Mouse (Mus musculus): ENCODE data around the gene Pard3b. TPM values are rescaled to one million over a fixed set of nuclear protein-coding genes. Genes with fewer than 3 reads are reported as not detected.

Gene Pard3b
- total and polyA plus RNA-seq, 3 experiments, result 0.30 to 0.75 (median 0.63) TPM

GRCm38 (mm10) chr1:62646812-62647211 is 1008.2 kb downstream of the Pard3b start:
- in situ Hi-C loops (cut with MboI; ENCODE audit: low pct_ligation_motif_present, low pct_unique_long_range_greater_than_20kb, low sequenced_read_pairs), result no loop called here

GRCm38 (mm10) chr1:62648116-62648515 is 1009.5 kb downstream of the Pard3b start:
- Histone ChIP-seq H3K4me2 (ENCODE audit: insufficient read depth, low read depth, poor library complexity, severe bottlenecking) (no peak overlapping the region), H3K79me2 (replicated peaks; ENCODE audit: control insufficient read depth, extremely low read depth, insufficient read depth, poor library complexity, severe bottlenecking) (no peaks in the 10 kb centered on the region), H3K27me3 (replicated peaks) (no peaks in the 10 kb centered on the region), H3K4me1 (ENCODE audit: control insufficient read depth in 1 of 2, insufficient read depth in 2 of 2) (no peaks in the 10 kb centered on the region), H3K27ac (ENCODE audit: insufficient read depth, low read depth) (no peak overlapping the region), H3K36me3 (replicated peaks in 1 of 2; ENCODE audit: control insufficient read depth in 1 of 2, insufficient read depth in 1 of 2, low read length in 1 of 2) (no peaks in the 10 kb centered on the region), H3K9ac (ENCODE audit: insufficient read depth, low read depth) (no peak overlapping the region), H3K9me3 (replicated peaks; ENCODE audit: low read length) (no peaks in the 10 kb centered on the region), H3K4me3 (replicated peaks in 1 of 3; ENCODE audit: low read depth in 2 of 3, low read length in 2 of 3, poor library complexity in 1 of 3) (no peak overlapping the region)
- TF ChIP-seq RAD21 (IDR thresholded peaks at IDR 0.05; ENCODE audit: low read depth, low read length) (no peak), MAX (IDR thresholded peaks at IDR 0.05; ENCODE audit: low read length) (no peak), JUND (conservative IDR thresholded peaks at IDR 0.05; ENCODE audit: low read depth, low read length) (no peak), EP300 (IDR thresholded peaks at IDR 0.05; ENCODE audit: low read length) (no peak), USF2 (conservative IDR thresholded peaks at IDR 0.05; ENCODE audit: low read depth, low read length) (no peak), NELFE (IDR thresholded peaks at IDR 0.05; ENCODE audit: low read depth, low read length) (no peak), HCFC1 (IDR thresholded peaks at IDR 0.05; ENCODE audit: low read depth, low read length) (no peak), IRF4 (IDR thresholded peaks at IDR 0.05; ENCODE audit: low read depth, low read length) (no peak), ZC3H11A (IDR thresholded peaks at IDR 0.05; ENCODE audit: low read depth, low read length) (no peak), POLR2AphosphoS2 (IDR thresholded peaks at IDR 0.05; ENCODE audit: low read depth, low read length) (no peak)
- dilution Hi-C loops (cut with MboI; ENCODE audit: extremely low pct_ligation_motif_present, extremely low pct_unique_long_range_greater_than_20kb, low sequenced_read_pairs), result no loop called here
- no peak for DNase-seq (ENCODE audit: extremely low read depth)
- in situ Hi-C loops (cut with MboI; ENCODE audit: low pct_ligation_motif_present, low pct_unique_long_range_greater_than_20kb, low sequenced_read_pairs), result no loop called here

More at GRCm38 (mm10) chr1:62646812-62647211, 1008.2 kb downstream of the Pard3b start:
- dilution Hi-C loops (cut with MboI; ENCODE audit: extremely low pct_ligation_motif_present, extremely low pct_unique_long_range_greater_than_20kb, low sequenced_read_pairs), result no loop called here
- H3K79me2 ChIP-seq (replicated peaks; ENCODE audit: control insufficient read depth, extremely low read depth, insufficient read depth, poor library complexity, severe bottlenecking), result no peaks in the 10 kb centered on the region
- TF ChIP-seq BHLHE40 (IDR thresholded peaks at IDR 0.05; ENCODE audit: low read depth, low read length) (no peak), NRF1 (IDR thresholded peaks at IDR 0.05; ENCODE audit: low read depth, low read length) (no peak)
- no peak overlapping the region for H3K9ac ChIP-seq (ENCODE audit: insufficient read depth, low read depth)
- no peak overlapping the region for H3K4me3 ChIP-seq (replicated peaks in 1 of 3; ENCODE audit: low read depth in 2 of 3, low read length in 2 of 3, poor library complexity in 1 of 3)
- no peaks in the 10 kb centered on the region for H3K9me3 ChIP-seq (replicated peaks; ENCODE audit: low read length)
- H3K27ac ChIP-seq (ENCODE audit: insufficient read depth, low read depth), result no peak overlapping the region
- H3K36me3 ChIP-seq (replicated peaks in 1 of 2; ENCODE audit: control insufficient read depth in 1 of 2, insufficient read depth in 1 of 2, low read length in 1 of 2), result no peaks in the 10 kb centered on the region
- H3K4me1 ChIP-seq (ENCODE audit: control insufficient read depth in 1 of 2, insufficient read depth in 2 of 2), result peaks cover 0 to 2% of the 10 kb centered on the region in 2 experiments; a peak in 1 of 4 replicates
- peak; percentile 3 for DNase-seq (ENCODE audit: extremely low read depth)
- H3K4me2 ChIP-seq (ENCODE audit: insufficient read depth, low read depth, poor library complexity, severe bottlenecking), result no peak overlapping the region
- H3K27me3 ChIP-seq (replicated peaks), result no peaks in the 10 kb centered on the region

- TF ChIP-seq NELFE (IDR thresholded peaks at IDR 0.05; ENCODE audit: low read depth, low read length) (no peak), ZKSCAN1 (IDR thresholded peaks at IDR 0.05; ENCODE audit: borderline replicate concordance, low read depth, low read length) (no peak), CTCF (conservative IDR thresholded peaks at IDR 0.05 in 1 of 2, IDR thresholded peaks at IDR 0.05 in 1 of 2; ENCODE audit: low read depth in 2 of 2, low read length in 2 of 2) (no peak), USF2 (conservative IDR thresholded peaks at IDR 0.05; ENCODE audit: low read depth, low read length) (no peak)
- Histone ChIP-seq H3K4me2 (ENCODE audit: insufficient read depth, low read depth, poor library complexity, severe bottlenecking) (no peak overlapping the region), H3K4me3 (replicated peaks in 1 of 3; ENCODE audit: low read depth in 2 of 3, low read length in 2 of 3, poor library complexity in 1 of 3) (no peak overlapping the region), H3K4me1 (ENCODE audit: control insufficient read depth in 1 of 2, insufficient read depth in 2 of 2) (no peaks in the 10 kb centered on the region), H3K9ac (ENCODE audit: insufficient read depth, low read depth) (no peak overlapping the region), H3K27ac (ENCODE audit: insufficient read depth, low read depth) (no peak overlapping the region), H3K79me2 (replicated peaks; ENCODE audit: control insufficient read depth, extremely low read depth, insufficient read depth, poor library complexity, severe bottlenecking) (no peaks in the 10 kb centered on the region), H3K27me3 (replicated peaks) (no peaks in the 10 kb centered on the region), H3K36me3 (replicated peaks in 1 of 2; ENCODE audit: control insufficient read depth in 1 of 2, insufficient read depth in 1 of 2, low read length in 1 of 2) (no peaks in the 10 kb centered on the region), H3K9me3 (replicated peaks; ENCODE audit: low read length) (no peaks in the 10 kb centered on the region)
- dilution Hi-C loops (cut with MboI; ENCODE audit: extremely low pct_ligation_motif_present, extremely low pct_unique_long_range_greater_than_20kb, low sequenced_read_pairs) (no loop called here), in situ Hi-C loops (cut with MboI; ENCODE audit: low pct_ligation_motif_present, low pct_unique_long_range_greater_than_20kb, low sequenced_read_pairs) (no loop called here)
- DNase-seq (ENCODE audit: extremely low read depth), result no peak
Measured at GRCm38 (mm10) chr1:62648591-62648990, 1010.0 kb downstream of the Pard3b start.
